Mouse (Mus musculus) megakaryocyte, embryonic 14.5 days (primary cell): ENCODE results near the gene Mmgt2.

ENCODE experiments used
- FLI1 ChIP-seq: IDR thresholded peaks from 2 replicates; pipeline ENCODE4 v1.6.1; 2012; ENCODE audit warnings: low read length, inconsistent platforms, mixed read lengths
- GATA1 ChIP-seq: IDR thresholded peaks from 3 replicates; pipeline ENCODE4 v1.6.1; 2012; ENCODE audit warnings: mixed read lengths, low read length, inconsistent platforms, borderline replicate concordance

DNA sequence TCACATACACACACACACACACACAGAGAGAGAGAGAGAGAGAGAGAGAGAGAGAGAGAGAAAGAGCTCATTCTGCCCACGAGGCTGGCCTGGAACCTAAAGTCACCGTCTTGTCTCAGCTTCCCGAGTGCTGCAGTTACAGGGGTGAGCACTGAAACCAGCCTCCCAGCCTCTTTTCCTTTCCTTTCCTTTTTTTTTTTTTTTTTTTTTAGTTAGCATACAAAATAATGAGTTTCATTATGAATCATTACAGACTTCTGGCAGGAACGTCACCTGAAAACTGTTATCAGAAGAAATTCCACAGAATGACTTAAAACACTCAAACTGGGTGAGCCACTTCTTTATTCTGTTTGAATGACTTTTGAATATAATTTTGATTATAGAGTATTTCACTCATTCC, 31.5 kb downstream of the Mmgt2 start:
- TF ChIP-seq GATA1 (no peak), FLI1 (no peak)
